Mouse (Mus musculus) frontal cortex, postnatal 36 days (tissue): ENCODE data around the gene Naa38.

Source experiments
- DNase-seq, 2 experiments: peaks; one replicate each; pipeline ENCODE4 v3.0.0; 2022; ENCODE audit warnings: low spot score in 2 of 2

The Naa38 gene

GRCm38 (mm10) chr11:69430631-69431030 is 35.3 kb downstream of the Naa38 start:
- no peak for DNase-seq

DNA sequence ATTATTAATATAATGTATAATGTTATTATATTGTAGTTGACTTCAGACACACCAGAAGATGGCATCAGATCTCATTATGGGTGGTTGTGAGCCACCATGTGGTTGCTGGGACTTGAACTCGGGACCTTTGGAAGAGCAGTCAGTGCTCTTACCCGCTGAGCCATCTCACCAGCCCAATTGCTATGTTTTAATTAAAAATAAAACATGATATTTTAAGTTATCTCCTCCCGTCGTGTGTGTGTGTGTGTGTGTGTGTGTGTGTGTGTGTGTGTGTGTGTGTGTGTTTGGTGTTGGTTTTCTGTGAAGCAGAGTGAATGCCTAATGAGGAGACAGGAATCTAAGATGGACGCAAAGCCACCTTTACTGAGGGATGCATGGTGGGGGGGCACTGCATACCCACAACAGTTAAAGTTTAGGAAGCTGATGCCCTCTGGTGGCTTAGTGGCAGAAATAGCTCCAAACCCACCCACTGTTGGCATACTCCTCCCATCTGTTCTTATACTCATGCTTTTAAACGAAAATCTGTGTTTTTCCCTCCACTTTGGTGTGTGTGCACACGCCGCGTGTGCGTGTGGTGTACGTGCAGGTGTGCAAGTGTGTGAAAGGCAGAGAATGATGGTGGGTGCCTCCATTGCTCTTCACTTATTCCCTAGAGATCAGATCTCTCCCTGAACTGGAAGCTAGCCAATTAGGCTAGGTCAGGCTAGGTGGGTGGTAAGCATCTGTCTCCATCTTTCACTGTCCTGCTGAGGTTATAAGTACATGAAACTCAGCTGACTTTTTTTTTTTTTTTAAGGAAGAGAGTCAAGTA is 36.7 kb downstream of the Naa38 start:
- peak; percentile 62 to 74 for DNase-seq

DNA sequence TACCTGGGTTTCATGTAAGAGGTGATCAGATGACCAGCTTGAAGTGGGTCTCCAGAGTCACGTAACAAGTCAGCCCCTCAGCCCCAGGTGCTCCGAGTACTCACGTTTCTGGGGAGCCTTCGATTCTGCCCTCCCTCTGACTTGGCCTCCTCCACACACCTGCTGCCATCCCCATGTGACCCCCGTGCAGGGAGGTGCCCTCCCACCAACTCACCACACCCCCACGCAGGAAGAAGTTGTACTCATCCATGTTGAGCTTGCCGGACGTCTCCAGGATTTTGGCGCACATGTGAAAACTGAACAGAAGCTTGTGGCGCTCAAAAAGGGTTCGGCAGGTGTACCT is 37.3 kb downstream of the Naa38 start:
- no peak for DNase-seq

GRCm38 (mm10) chr11:69433189-69433588 is 37.9 kb downstream of the Naa38 start:
- DNase-seq, result no peak

DNA sequence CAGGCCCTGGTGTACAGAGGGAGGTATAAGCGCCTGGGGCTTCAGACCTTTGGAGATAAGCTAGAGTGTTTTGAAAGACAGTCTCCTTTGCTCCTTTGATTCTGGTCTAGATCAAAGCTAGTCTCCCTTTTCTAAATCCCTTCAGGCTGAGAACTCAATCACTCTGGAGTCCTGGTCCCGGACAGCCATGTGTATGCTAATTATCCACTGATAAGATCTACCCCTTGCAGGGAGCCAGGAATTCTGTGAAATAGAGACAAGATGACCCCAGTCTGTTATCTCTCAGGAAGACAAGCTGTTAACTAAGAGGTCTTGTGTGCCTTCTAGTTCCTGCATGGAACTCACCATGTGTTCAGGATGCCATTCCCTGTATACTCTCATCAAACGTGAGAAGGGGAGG is 42.0 kb downstream of the Naa38 start:
- no peak for DNase-seq

DNA sequence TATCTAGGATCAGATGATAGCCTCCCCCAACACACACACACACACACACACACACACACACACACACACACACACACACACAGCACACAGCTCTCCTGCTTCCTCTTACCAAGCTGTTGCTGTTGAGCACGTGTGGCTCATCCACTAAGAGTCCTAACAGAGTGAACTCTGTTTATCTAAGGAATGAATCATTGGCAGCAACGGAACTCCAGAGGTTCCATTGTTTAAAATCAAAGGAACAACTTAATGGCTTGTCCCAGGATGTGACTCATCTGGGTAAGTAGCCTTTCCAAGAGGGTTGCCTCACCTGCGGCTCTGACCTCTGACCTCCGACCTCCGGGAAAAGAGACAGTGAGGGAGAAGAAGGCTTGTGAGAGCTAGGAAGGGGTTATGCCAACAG is 48.0 kb downstream of the Naa38 start:
- DNase-seq, result no peak
